Mouse (Mus musculus): ENCODE data around the gene Cdon.
A peak's percentile ranks its signal among the peaks of the same experiment; 100 is the strongest.

- TF ChIP-seq TAL1 (IDR thresholded peaks at IDR 0.05; ENCODE audit: low read length) (no peak), CTCF (IDR thresholded peaks at IDR 0.05 in 2 of 3, conservative IDR thresholded peaks at IDR 0.05 in 1 of 3; ENCODE audit: control insufficient read depth in 1 of 3, insufficient read depth in 1 of 3, low read depth in 2 of 3, low read length in 3 of 3, poor library complexity in 1 of 3, severe bottlenecking in 1 of 3) (peak; percentile 85 to 89 (median 87)), MAFK (IDR thresholded peaks at IDR 0.05; ENCODE audit: borderline replicate concordance, low read depth, low read length) (no peak), CHD2 (IDR thresholded peaks at IDR 0.05; ENCODE audit: low read length) (no peak), TCF12 (IDR thresholded peaks at IDR 0.05; ENCODE audit: low read depth, low read length) (no peak), POLR2A (IDR thresholded peaks at IDR 0.05; ENCODE audit: control insufficient read depth in 1 of 2, insufficient read depth in 1 of 2, low read depth in 1 of 2, low read length in 2 of 2, poor library complexity in 1 of 2) (no peak), JUND (IDR thresholded peaks at IDR 0.05; ENCODE audit: low read depth, low read length) (no peak), ZC3H11A (IDR thresholded peaks at IDR 0.05; ENCODE audit: low read depth, low read length) (peak; percentile 34; the same call in 1 of the 2 replicates), UBTF (IDR thresholded peaks at IDR 0.05; ENCODE audit: borderline replicate concordance, insufficient read depth, low read depth, low read length) (no peak)
These were observed 103.0 kb downstream of the Cdon start for GRCm38 (mm10) chr9:35523941-35524411.
